Mouse (Mus musculus) gastrocnemius, adult 2 months (tissue): ENCODE data around the gene Afp. TPM values are rescaled to one million over a fixed set of nuclear protein-coding genes. Genes with fewer than 3 reads are reported as not detected.

ENCODE experiments used
- DNase-seq: peaks from one replicate; pipeline ENCODE4 v3.0.0; 2022
- H3K27ac ChIP-seq: fragments of 200-600 bp; 2 replicates; pipeline ENCODE4 v1.8.1; 2022; ENCODE audit warnings: mild to moderate bottlenecking
- H3K4me3 ChIP-seq: fragments of 200-600 bp; 2 replicates; pipeline ENCODE4 v1.8.1; 2022; ENCODE audit warnings: mild to moderate bottlenecking, moderate library complexity
- CTCF ChIP-seq: fragments of 200-600 bp; IDR thresholded peaks from 2 replicates; pipeline ENCODE4 v1.8.1; 2022; ENCODE audit warnings: antibody characterized with exemption, mild to moderate bottlenecking, moderate library complexity
- intact Hi-C: fragments of 180-260 bp; cut with DNase I; formaldehyde crosslinking; loops from one replicate; pipeline ENCODE4 v1.15.1; 2025
- total RNA-seq, 2 experiments: library from RNA; stranded (reverse); gene quantifications; 2 replicates each; pipeline ENCODE4 v1.2.3; 2021

Afp gene
- total RNA-seq, 2 experiments from 2014 or later: not detected

DNA sequence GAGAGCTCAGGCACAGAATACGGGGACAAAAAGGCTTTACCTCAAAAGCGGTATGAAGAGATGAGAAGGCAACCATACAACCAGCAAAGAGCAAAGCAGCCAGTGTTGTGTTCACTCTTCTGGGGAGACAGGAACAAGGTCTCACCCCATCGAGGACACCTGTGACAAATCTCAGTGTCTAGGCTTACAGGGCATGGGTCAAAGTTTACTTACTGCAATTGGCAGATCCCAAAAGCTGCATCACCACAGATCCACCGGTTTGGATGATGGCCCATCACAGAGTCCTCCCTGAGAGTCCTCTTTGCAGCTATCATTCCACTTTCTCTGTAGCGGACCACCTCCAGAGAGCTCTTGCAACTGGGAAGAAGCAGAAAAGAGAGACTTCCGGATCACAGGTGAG is 25.0 kb downstream of the Afp start:
- DNase-seq: no peak
- TF ChIP-seq CTCF: no peak
- Histone ChIP-seq H3K4me3 (no peak overlapping the region), H3K27ac (no peak overlapping the region)
- intact Hi-C loops: no loop called here

DNA sequence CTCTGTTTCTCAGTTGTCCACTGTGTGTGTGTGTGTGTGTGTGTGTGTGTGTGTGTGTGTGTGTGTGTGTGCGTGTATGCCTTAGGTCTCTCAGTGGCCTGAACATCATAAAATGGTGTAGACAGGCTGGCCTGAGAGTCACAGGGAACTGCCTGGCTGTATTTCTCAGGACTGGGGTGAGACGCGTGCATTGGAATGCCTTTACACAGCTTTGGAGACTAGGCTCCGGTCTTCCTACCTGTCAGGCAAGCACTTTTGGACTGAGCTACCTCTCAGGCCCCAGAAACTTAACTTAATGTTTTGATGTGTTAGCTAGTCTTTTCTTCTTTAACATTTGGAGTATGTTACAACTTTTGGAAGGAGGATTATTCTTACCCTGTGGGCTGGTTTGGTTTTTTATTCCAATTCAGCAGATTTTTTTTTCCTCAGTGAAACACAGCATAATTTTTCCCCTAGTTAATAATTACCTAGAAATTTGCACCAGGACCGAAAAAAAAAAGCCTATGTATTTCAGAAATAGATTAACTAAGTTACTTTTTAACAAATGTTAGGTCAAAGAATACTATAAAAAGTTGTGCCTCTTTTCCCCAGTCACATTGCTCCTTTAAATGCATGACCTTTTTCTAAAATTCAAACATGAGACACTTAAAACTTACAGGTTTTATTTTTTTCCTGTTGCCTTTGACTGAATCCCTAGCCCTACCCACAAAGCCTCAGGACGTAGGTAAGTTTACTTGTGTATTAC is 28.0 kb downstream of the Afp start, which contains the start of gene Afm:
Afm (plus strand) TSS at position 577 of the 745 bp plus-strand sequence.
- Histone ChIP-seq H3K27ac (no peak within 1 kb of the TSS), H3K4me3 (no peak within 1 kb of the TSS)
- no peak for TF ChIP-seq CTCF
- DNase-seq: no peak
- intact Hi-C loops: no loop called here

DNA sequence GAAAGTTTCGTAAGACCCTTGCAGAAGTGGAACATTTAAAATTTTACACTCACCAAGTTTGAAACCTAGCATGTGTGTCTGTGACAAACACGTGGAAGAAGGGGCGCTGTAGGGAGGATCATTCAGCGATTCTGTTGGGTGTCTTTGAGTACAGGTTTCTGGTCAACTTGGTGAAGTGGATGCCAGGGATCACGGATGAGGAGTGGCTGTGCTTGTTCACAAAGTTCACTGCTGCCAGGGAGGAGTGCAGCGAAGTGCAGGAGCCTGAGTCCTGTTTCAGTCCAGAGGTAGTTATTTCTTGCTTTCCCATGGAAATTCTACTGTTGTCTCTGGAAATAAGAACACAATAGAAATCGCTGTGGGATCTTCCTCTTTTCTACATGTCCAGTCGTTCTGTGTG is 60.7 kb downstream of the Afp start:
- no peak overlapping the region for H3K4me3 ChIP-seq
- intact Hi-C loops: no loop called here
- no peak for TF ChIP-seq CTCF
- H3K27ac ChIP-seq: no peak overlapping the region
- DNase-seq: no peak

DNA sequence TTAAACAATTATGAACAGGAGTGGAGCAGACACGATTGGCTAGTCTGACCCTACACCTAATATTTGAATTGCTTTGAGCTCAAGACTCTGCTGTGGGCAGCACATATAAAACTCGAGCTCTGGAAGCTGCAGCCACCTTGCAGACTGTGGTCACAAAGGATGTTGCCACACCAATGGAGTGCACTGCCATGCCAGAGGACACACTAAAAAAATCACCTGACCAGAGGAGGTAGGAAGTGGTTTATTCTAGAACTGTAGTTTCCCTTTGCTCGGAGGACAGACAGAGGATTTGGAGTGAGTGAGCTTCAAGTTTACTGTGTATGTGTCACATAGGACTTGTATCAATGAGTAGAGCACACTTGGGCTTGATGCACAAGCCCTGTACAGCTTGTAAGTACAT is 65.5 kb downstream of the Afp start:
- H3K4me3 ChIP-seq: no peak overlapping the region
- no peak for DNase-seq
- TF ChIP-seq CTCF: no peak
- intact Hi-C loops: no loop called here
- H3K27ac ChIP-seq: no peak overlapping the region

Other genes with a start within 250 kb of the Afp start
- 10 to 100 TPM; 48.2 to 55.3 TPM for gene Ankrd17, start 124.2 kb upstream of the Afp start, total RNA-seq
- under 1 TPM; 0.47 to 0.56 TPM for gene Gm9958, start 123.5 kb upstream of the Afp start, total RNA-seq
- under 1 TPM in 1 of 2 experiments, not detected in 1; 0.14 TPM for gene Alb, start 29.8 kb upstream of the Afp start, total RNA-seq
- gene Afm, start 28.2 kb downstream of the Afp start, total RNA-seq: not detected
- gene 5830473C10Rik, start 70.4 kb downstream of the Afp start, total RNA-seq: not detected
- gene Rassf6, start 149.9 kb downstream of the Afp start, total RNA-seq: not detected